Mouse (Mus musculus) retina, postnatal 7 days (tissue): Measurements from ENCODE around the gene Sardh.

Experiments used
- DNase-seq: peaks from one replicate; pipeline ENCODE4 v3.0.0-alpha.2; 2012; ENCODE audit warnings: low read depth, low spot score

Gene Sardh

GRCm38 (mm10) chr2:27248211-27248610 is at the start of gene Sardh:
Gene Sardh (minus strand): TSS chr2:27248337.
- no peak for DNase-seq

DNA sequence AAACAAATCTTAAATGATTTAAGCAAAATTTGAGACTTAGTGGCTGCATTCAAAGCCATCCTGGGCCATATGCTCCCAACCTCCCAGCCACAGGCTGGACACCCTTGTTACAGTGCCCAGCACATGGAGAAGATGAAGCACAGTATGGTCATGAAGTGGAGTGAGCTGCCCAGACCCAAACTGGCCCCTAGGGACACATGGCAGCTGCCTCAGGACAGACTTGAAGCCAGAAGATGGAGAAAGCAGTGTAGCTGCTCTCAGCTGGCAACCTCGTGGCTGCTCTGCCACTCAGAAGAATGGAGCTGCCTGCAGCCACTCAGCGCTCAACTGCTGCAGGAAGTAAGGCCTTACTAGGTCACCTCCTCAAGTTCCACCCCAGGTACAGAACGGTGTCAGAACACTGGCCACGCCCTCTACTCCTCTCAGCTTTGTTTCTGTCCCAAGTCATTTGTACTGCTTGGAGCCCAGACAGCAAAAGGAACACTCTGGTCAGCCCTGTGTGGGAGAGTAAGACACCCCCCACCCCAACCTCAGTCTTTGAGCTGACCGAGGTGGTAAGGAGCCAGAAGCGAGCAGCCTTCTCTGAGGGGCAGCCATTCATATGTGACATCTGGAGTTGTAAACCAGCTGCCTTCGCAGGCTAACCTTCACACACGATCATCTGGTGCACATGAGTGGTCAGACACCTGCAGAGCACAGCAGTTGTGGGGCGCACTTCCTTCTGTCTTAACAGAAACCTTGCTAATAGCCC is 48.7 kb upstream of the Sardh start:
- no peak for DNase-seq

DNA sequence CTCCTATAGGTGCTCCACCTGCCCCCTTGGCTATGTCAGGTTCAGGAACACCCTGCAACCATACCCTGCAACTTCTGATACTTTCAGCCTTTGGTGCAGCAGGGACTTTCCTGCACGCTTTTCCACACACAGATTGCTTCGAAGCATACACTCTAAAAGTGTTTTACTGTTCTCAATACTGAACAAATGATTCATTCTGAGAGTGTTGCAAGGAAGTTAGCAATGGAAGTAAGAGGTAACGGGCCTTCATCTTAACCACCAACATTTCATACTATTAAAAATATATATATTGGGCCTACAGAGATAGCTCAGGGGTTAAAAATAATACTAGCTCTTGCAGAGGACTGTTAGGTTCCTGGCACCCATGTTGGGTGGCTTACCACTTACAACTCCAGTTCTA is 46.6 kb upstream of the Sardh start:
- no peak for DNase-seq

GRCm38 (mm10) chr2:27289019-27289418 is 40.9 kb upstream of the Sardh start:
- peak; percentile 76 for DNase-seq

- no peak for DNase-seq
Measured at GRCm38 (mm10) chr2:27286971-27287710, 39.0 kb upstream of the Sardh start.

DNA sequence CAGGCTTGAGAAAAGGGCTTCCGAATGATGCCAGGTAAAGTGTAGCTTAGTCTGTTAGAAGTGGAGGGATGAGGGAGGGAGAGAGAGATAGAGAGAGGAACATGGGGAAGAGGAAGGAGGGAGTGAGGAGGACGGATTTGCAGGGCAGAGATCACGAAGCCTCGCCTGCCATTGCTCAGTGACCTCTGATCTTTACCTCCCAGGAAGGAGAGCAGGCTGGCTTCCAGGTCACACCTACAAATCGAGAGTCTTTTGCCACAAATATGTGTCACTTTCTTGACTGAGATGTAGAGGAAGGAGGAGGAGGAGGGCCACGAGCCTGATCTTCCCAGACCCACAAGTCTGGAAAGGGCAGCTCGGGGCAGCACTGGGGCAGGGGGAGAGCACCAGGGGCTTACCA is 36.3 kb upstream of the Sardh start:
- no peak for DNase-seq

DNA sequence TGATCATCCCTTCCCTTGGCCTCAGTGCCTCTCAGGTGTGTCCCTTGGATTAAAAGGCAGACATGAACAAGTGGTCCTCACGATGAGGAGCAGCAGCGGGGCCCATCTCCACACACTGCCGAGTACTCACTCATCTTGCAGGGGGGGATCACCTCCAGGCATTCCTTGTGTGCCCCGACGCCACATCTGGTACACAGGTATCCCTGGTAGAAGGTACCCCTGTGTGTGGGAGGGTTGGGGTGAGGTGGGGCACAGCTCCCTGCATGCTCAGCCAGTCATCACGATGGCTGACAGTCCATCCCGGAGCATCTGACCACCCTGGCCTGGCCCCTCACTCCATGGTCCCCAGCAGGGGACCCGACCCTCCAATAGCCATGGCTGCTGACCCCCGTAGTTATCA is 33.6 kb upstream of the Sardh start:
- DNase-seq, result no peak

GRCm38 (mm10) chr2:27280920-27281611 is 32.9 kb upstream of the Sardh start:
- peak; percentile 55 for DNase-seq

DNA sequence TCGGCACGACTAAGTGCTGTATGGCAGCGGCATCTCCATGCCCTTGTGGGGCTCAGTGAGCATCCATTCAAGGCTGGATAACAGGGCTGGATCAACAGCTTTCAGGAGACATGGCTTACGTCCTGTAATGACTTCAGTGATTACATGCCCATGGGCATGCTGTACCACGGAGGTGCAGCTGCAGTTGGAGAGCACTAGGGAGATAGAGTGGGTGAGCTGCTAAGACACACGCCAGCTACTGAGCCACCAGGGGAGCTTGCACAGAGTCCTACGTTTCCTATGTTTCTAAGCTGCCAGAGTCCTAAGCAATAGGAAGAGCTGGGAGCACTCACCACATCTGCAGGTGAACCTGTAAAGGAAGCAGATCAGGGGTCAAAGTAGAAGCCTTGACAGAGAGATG is 30.7 kb upstream of the Sardh start:
- DNase-seq, result no peak

- DNase-seq, result no peak
Measured at GRCm38 (mm10) chr2:27268325-27268724, 20.2 kb upstream of the Sardh start.

GRCm38 (mm10) chr2:27265819-27266218 is 17.7 kb upstream of the Sardh start:
- no peak for DNase-seq

DNA sequence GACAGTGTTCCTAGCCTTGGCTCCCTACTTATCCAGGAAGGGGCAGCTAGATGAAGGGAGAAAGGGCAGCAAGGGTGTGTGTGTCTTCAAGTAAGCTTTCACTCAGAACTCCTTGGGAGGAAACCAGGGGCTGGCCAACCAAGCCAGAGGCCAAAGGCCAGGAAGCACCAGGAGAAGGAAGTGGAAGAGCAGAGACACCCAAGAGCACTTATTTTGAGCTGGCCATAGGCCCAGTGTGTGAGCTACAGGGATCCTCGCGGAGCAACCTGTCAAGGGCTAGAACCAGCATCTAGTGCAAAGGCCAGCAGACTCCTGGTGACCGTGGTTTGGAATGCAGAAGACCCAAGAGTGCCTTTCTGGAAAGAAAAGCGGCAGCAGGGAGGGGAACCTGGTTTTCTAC is 14.8 kb upstream of the Sardh start:
- no peak for DNase-seq

DNA sequence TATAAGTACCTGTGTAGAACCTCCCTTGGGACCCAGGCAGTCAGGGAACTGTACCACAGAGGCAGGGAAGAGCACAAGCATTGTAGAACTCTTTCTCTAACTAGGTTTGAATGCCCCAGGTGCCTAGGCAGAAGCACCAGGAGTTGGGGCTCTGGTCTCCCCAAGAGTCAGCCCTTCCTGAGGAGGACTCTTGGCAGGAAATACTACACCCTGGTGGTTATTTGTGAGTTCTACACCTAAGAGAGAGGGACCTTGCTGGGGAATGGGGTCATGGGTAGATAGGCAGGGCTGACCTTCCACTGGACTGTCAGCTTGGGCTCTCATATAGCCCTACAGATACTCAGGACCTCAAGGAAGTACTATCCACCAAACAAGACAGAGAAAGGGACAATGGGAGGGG is 3.3 kb upstream of the Sardh start:
- no peak for DNase-seq

GRCm38 (mm10) chr2:27247487-27247863 is 662 bp downstream of the Sardh start:
- no peak for DNase-seq

GRCm38 (mm10) chr2:27246712-27247486 is 1.2 kb downstream of the Sardh start:
- DNase-seq, result peak; percentile 29

GRCm38 (mm10) chr2:27245947-27246346 is 2.2 kb downstream of the Sardh start:
- DNase-seq, result no peak

GRCm38 (mm10) chr2:27237342-27237741 is 10.8 kb downstream of the Sardh start:
- peak; percentile 52 for DNase-seq

DNA sequence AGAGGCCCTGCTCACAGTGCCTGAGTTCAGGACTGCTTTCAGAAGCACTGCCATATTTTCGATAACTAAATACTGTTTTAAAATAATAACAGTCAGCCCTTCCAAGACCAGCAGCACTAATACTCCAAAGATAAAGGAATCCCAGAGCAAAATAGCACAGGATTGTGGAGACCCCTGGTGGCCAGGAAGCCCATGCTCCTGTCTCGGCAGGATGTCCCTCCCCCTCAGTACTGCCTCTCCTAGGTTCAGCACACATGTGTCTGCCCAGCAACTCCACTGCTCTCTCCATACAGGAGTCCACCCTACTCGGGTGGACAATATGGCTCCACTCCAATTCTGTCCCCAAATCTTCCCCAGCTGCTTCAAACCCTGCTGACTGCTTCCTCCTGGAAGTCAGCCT is 12.4 kb downstream of the Sardh start:
- peak; percentile 33 for DNase-seq

GRCm38 (mm10) chr2:27232376-27232775 is 15.8 kb downstream of the Sardh start:
- no peak for DNase-seq

DNA sequence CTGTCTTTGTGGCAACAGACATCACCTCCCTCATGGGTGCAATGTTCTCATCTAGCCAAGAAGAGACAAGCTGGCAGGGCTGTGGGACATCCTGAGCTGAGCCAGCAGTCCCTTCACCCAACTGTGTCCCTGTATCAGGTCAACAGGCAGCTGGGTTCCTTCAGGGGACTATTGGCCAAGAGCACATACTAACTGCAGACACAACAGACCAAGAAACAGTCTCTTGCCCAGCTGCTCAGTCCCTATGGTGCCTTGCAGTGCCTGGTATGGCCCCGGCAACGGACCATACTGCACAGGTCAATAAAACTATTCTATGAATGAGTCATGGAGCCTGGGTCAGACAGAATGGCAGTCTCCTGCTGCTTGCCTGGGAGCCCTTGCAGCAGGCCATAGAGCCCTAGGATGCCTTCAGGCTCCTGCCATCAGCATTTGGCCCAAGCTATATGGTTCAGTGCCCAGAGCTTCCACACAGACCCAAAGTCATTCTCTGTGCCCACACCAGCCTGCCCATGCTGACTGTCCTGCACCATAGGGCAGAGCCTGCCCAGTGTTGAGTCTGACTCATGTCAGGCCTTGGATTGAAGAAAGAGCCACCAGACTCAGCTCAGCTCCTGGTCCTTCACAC is 18.5 kb downstream of the Sardh start:
- DNase-seq, result no peak

GRCm38 (mm10) chr2:27228809-27229480 is 19.2 kb downstream of the Sardh start:
- no peak for DNase-seq
